Mouse (Mus musculus) midbrain, embryonic 12.5 days (tissue): ENCODE data around the gene Ssxb1. TPM values are rescaled to one million over a fixed set of nuclear protein-coding genes. Genes with fewer than 3 reads are reported as not detected.
"Not testable (repeated sequence)": the region's sequence is repeated elsewhere in the genome, so short reads cannot be mapped to it uniquely, and the experiment has no call there.

ENCODE experiments used
- ATAC-seq: fragments of 200-750 bp; cut with Nextera tagmentation; 2 replicates; pipeline ENCODE4 v1.8.0; 2017; ENCODE audit warnings: low read depth, moderate TSS enrichment, moderate library complexity; ENCODE audit not compliant: low FRiP score
- H3K27ac ChIP-seq: fragments of 300-500 bp; sonication (generic); replicated peaks from 2 replicates; pipeline ENCODE4 v1.5.1; 2016; ENCODE audit warnings: mild to moderate bottlenecking
- H3K27me3 ChIP-seq: fragments of 300-500 bp; sonication (generic); 2 replicates; pipeline ENCODE4 v1.6.1; 2016; ENCODE audit warnings: mild to moderate bottlenecking
- H3K36me3 ChIP-seq: fragments of 300-500 bp; sonication (generic); 2 replicates; pipeline ENCODE4 v1.6.1; 2016
- H3K4me1 ChIP-seq: fragments of 300-500 bp; sonication (generic); 2 replicates; pipeline ENCODE4 v1.6.1; 2016
- H3K4me2 ChIP-seq: fragments of 300-500 bp; sonication (generic); replicated peaks from 2 replicates; pipeline ENCODE4 v1.6.1; 2016; ENCODE audit warnings: mild to moderate bottlenecking, moderate library complexity
- H3K4me3 ChIP-seq: fragments of 300-500 bp; sonication (generic); 2 replicates; pipeline ENCODE4 v1.5.1; 2016; ENCODE audit warnings: mild to moderate bottlenecking
- H3K9ac ChIP-seq: fragments of 300-500 bp; sonication (generic); replicated peaks from 2 replicates; pipeline ENCODE4 v1.6.1; 2016; ENCODE audit warnings: mild to moderate bottlenecking, moderate library complexity
- H3K9me3 ChIP-seq: fragments of 300-500 bp; sonication (generic); 2 replicates; pipeline ENCODE4 v1.6.1; 2016; ENCODE audit warnings: mild to moderate bottlenecking
- WGBS: fragments of 180-500 bp; shearing (Covaris S2); methylation state at CpG from one replicate; pipeline ENCODE4 v1.1.7; 2016; 5-methylcytosine and 5-hydroxymethylcytosine counted together
- polyA plus RNA-seq: library from polyadenylated mRNA; unstranded; fragments of >200 nt; fragmentation: Nextera tagmentation; extraction: Ambion mirVana; gene quantifications from 2 replicates; pipeline ENCODE4 v1.2.1, GENCODE M21; 2016

Ssxb1 gene
- not detected in 2 replicates for polyA plus RNA-seq

DNA sequence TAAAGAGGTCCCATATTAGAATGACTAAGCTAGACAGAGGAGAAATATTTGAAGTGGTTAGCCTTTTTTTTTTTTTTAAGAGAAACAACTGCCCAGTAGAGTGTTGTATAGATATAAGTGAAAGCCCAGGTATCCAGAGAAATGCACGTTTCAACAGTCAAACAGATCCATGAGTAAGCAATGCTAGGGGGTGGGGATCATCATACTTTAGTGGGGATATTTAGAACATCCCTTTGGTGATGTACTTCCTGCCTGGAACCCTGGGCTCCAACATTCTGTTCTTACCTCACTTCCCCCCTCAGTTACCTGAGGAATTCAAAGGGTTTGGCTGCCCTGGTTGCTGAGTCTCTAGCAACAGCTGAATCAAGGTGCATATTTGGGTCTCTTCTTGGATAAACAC lies at the start of gene Ssxb1:
Ssxb1 (plus strand) TSS at position 301 of the 400 bp plus-strand sequence.
- not testable (repeated sequence) for H3K4me1 ChIP-seq, H3K36me3 ChIP-seq, H3K4me3 ChIP-seq, H3K9me3 ChIP-seq, H3K9ac ChIP-seq, ATAC-seq, H3K27ac ChIP-seq, H3K27me3 ChIP-seq, H3K4me2 ChIP-seq
- 27% methylated on average over 1 of the region's 1 CpGs for WGBS

DNA sequence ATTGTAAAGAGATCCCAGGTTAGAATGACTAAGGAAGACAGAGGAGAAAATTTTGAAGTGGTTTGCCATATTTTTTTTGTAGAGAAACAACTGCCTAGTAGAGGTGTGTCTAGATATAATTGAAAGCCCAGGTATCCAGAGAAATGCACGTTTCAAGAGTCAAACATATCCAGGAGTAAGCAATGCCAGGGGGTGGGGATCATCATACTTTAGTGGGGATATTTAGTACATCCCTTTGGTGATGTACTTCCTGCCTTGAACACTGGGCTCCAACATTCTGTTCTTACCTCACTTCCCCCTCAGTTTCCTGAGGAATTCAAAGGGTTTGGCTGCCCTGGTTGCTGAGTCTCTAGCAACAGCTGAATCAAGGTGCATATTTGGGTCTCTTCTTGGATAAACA lies 46.4 kb upstream of the Ssxb1 start, which contains the start of gene Ssxb9:
Ssxb9 (plus strand) TSS at position 301 of the 400 bp plus-strand sequence.
- not testable (repeated sequence) for ATAC-seq, H3K4me1 ChIP-seq, H3K36me3 ChIP-seq, H3K27me3 ChIP-seq, H3K4me3 ChIP-seq, H3K4me2 ChIP-seq, H3K27ac ChIP-seq, H3K9ac ChIP-seq, H3K9me3 ChIP-seq
- WGBS = 17% methylated on average over 1 of the region's 1 CpGs

DNA sequence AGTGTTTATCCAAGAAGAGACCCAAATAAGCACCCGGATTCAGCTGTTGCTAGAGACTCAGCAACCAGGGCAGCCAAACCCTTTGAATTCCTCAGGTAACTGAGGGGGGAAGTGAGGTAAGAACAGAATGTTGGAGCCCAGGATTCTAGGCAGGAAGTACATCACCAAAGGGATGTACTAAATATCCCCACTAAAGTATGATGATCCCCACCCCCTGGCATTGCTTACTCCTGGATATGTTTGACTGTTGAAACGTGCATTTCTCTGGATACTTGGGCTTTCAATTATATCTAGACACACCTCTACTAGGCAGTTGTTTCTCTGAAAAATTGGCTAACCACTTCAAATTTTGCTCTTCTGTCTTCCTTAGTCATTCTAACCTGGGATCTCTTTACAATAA lies 48.5 kb downstream of the Ssxb1 start, which contains the start of gene Ssxb2:
Ssxb2 (minus strand) TSS at position 101 of the 400 bp plus-strand sequence.
- not testable (repeated sequence) for H3K9me3 ChIP-seq, H3K4me1 ChIP-seq, ATAC-seq, H3K27me3 ChIP-seq, H3K27ac ChIP-seq, H3K9ac ChIP-seq, H3K4me3 ChIP-seq, H3K36me3 ChIP-seq, H3K4me2 ChIP-seq
- WGBS = 66% methylated on average over 2 of the region's 2 CpGs

Other genes with a start within 250 kb of the Ssxb1 start
- gene Tbc1d25, start 237.1 kb upstream of the Ssxb1 start, polyA plus RNA-seq = 12.7 and 13.2 TPM in 2 replicates
- 26.3 and 32.6 TPM in 2 replicates for gene Ebp, start 219.8 kb upstream of the Ssxb1 start, polyA plus RNA-seq
- 23.2 and 25.0 TPM in 2 replicates for gene Porcn, start 206.8 kb upstream of the Ssxb1 start, polyA plus RNA-seq
- gene Ftsj1, start 160.9 kb upstream of the Ssxb1 start, polyA plus RNA-seq = 43.7 and 44.2 TPM in 2 replicates
- 7.3 and 7.7 TPM in 2 replicates for gene Slc38a5, start 142.2 kb upstream of the Ssxb1 start, polyA plus RNA-seq
- not detected in 2 replicates for gene Ssxb10, start 85.9 kb upstream of the Ssxb1 start, polyA plus RNA-seq
- not detected in 2 replicates for gene Ssxb9, start 46.3 kb upstream of the Ssxb1 start, polyA plus RNA-seq
- not detected in 2 replicates for gene Ssxb2, start 48.4 kb downstream of the Ssxb1 start, polyA plus RNA-seq
- not detected in 2 replicates for gene Gm14459, start 111.6 kb downstream of the Ssxb1 start, polyA plus RNA-seq
- gene Ssxb6, start 134.9 kb downstream of the Ssxb1 start, polyA plus RNA-seq = not detected in 2 replicates
- not detected in 2 replicates for gene Ssxb3, start 178.5 kb downstream of the Ssxb1 start, polyA plus RNA-seq